Mouse (Mus musculus): ENCODE results near the gene Nudt13. TPM values are rescaled to one million over a fixed set of nuclear protein-coding genes. Genes with fewer than 3 reads are reported as not detected.
"Not testable (repeated sequence)": the region's sequence is repeated elsewhere in the genome, so short reads cannot be mapped to it uniquely, and the experiment has no call there.

Nudt13 gene
- 10 to 100 TPM; 32.8 to 44.5 TPM for total RNA-seq (2021)
- long read RNA-seq, experiment 1, transcript Nudt13-201 (9 exons, 2,494 nt) = major isoform, 9 of 19 reads
- long read RNA-seq, experiment 1, partial matches to known transcripts = 2 of 19 reads
- long read RNA-seq, experiment 1, other reads (novel, unspliced or antisense) = 8 of 19 reads
- long read RNA-seq, experiment 2, partial matches to known transcripts = 1 of 14 reads
- long read RNA-seq, experiment 2, other reads (novel, unspliced or antisense) = 8 of 14 reads

DNA sequence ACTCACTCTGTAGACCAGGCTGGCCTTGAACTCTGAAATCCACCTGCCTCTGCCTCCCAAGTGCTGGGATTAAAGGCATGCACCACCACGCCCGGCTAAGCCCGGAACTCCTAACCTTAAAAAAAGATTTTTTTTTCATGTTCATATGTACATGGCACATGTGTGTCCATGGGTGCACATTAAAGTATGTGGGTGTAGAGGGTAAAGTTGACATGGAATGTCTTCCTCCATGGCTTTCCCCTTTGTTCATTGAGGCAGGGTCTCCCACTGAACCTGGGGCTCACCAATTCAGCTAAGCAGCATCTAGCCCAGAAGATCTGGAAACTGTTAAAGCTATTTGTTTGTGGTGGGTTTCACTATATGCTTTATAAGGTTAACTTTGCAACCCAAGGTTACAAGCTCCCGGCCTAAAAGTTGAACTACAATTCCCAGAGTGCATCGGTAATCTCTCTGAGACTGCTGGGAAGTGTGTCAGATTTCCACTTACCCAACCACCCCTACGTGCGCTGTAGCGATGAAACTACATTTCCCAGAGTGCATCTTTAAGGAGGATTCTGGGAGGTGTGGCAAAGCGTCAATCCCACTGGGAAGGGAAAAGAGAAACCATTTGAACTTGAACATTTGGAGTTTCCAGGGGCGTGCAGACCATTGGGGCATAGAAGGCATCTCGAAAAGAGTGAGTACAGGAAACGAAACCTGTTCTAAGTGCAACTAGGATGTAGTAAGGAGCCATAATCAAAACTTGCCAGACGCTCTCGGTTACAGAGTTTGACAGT lies at the start of gene Nudt13:
Gene Nudt13 (plus strand): TSS at position 581 of the 776 bp plus-strand sequence.
- DNase-seq (ENCODE audit: low spot score in 2 of 2) = peak; percentile 24 to 63

GRCm38 (mm10) chr14:20245318-20245717 lies 49.2 kb upstream of the Nudt13 start:
- DNase-seq (ENCODE audit: low spot score in 2 of 2) = no peak

GRCm38 (mm10) chr14:20245861-20246260 lies 48.6 kb upstream of the Nudt13 start:
- DNase-seq (ENCODE audit: low spot score in 2 of 2) = no peak

DNA sequence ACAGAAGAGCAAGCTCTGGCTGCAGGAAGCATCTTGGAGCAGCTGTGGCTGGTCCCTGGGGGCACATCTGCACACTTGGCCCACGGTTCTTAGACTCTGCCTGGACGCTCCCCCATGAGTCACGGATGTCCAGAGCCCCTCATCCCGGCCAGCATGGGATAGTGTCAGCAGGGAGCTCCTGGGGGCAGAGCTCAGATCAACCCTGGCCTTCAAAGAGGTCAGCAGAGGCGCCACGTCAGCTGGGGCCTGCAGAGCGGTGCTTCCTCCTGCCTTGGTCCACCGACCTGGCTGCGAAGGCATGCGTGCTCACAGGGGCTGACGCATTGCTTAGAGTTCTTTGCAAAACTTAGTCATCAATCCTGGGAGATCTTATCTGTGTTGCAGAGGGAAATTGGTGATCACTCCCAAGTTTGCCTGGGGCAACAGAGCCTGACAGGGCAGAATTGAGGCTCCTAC lies 47.7 kb upstream of the Nudt13 start:
- DNase-seq (ENCODE audit: low spot score in 2 of 2) = no peak

DNA sequence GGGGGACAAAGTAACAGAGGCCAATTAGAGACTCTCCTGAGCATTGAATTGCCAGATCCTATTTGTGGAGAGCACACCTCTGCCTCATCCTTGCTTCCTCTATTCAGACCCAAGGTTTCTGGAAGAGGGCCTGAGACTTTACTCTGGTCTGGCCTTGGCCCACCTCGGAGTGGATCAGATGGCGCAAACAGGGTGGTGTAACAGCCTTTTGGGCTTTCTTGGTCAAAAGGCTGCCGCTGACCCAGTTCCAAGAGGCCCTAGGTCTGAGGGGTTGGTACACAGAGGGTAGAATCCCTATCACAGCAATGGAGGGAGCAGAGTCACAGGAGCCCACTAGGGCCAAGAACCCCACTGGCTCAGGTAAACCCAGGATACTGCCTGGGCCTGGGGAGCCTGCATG lies 46.5 kb upstream of the Nudt13 start:
- DNase-seq (ENCODE audit: low spot score in 2 of 2) = no peak

DNA sequence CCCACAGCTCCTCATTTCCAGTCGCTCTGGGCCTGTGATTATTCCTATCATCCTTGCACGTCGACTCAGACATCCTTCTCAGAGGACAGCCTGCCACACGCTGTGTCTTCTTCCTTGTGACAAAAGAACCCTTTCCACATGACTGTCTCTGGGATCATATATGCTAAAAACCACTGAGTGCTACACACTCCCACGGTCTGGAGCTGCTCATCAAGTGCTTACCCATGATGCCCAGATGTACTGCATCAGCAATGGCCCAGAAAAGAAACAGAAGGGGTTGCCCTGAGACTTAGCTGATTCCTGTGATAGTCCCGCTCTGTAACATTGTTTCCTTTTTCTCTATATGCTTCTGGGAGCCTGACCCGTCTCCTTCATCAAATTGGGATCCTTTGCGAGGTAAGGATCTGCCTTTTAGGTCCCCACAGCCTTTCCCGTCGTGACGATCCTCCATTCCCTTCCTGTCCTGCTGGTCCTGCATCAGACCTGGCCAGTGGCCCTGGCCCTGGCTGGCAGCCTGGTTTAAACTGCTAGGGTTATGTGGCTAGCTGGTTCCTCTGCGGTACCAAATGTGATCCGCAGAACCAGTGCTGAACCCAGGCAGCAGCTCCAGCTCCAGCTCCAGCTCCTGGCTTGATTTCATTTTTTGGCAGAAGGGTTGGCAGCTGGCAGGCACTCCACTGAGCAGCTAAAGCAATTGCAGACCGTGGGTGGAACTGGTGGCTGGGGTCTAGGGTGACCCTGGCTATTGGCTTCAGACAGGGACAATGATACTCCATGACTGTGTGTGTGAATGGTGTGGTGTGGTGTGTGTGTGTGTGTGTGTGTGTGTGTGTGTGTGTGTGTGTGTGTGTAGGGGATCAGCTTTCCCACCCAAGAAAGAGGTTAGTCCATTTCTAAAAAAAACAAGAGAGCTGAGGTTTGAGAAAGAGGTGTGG lies 44.0 kb upstream of the Nudt13 start:
- DNase-seq (ENCODE audit: low spot score in 2 of 2) = no peak

- peak; percentile 64 to 68 for DNase-seq (ENCODE audit: low spot score in 2 of 2)
Measured at GRCm38 (mm10) chr14:20258185-20259113, 36.0 kb upstream of the Nudt13 start.

- no peak for DNase-seq (ENCODE audit: low spot score in 2 of 2)
Measured at GRCm38 (mm10) chr14:20262346-20262745, 32.2 kb upstream of the Nudt13 start.

DNA sequence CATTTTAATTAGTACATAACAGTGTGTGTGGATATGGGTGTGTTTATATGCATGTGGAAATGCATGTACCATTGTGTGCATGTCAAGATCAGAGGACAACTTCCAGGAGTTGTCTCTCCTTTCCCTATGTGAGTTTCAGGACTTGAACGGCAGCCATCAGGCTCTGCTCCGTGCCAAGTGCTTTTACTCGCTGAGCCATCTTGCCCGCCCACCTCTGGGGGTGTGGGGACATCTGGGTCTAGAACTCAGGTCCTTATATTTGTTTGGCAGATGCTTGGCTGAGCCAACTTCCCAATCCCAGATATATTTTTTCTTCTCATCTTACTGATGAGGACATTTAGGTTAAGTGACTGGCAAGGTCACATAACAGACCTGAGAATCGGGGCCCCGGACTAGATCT lies 26.1 kb upstream of the Nudt13 start:
- no peak for DNase-seq (ENCODE audit: low spot score in 2 of 2)

GRCm38 (mm10) chr14:20269082-20269809 lies 25.3 kb upstream of the Nudt13 start, which contains the start of gene Kcnk16:
TSS of gene Kcnk16 (minus strand) at chr14:20269199.
- DNase-seq (ENCODE audit: low spot score in 2 of 2) = no peak

DNA sequence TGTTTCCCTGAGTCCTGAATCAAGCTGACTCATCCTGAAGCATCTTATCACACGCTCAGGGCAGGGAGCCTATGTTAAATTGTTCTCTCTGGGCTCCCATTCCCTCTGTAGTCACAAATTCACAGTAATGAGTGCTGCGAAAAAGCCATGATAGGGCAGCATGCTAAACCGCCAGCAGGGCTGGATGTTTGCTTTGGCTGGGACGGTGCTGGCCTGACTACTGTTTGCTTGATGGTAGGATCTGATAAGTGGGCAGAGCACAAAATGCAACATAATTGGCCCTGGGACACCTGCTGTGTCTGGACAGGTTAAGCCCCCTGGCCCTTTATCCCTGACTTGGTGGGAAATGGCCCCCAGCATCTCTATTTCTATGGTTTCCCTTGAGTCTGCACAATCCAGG lies 3.1 kb upstream of the Nudt13 start:
- no peak for DNase-seq (ENCODE audit: low spot score in 2 of 2)

DNA sequence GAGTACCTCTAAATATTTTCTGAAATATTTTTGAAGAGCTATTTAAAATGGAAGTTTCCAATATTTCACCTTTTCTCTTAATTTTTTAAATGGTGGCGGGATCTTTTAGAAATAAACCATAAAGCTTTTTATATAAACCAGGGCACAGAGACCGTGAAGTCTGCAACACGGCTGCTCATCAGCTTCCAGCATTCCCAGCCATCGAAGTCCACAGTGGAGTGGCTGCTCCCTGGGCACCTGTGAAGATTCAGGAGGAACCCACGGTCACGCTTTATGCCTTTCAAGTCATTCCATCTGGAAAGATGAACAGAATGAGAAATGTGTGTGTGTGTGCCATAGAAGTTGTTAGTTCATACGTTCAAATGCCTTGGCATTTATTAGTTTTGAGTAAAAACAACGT lies 450 bp downstream of the Nudt13 start:
- no peak for DNase-seq (ENCODE audit: low spot score in 2 of 2)

- no peak for DNase-seq (ENCODE audit: low spot score in 2 of 2)
Measured at GRCm38 (mm10) chr14:20297616-20298015, 3.1 kb downstream of the Nudt13 start.

DNA sequence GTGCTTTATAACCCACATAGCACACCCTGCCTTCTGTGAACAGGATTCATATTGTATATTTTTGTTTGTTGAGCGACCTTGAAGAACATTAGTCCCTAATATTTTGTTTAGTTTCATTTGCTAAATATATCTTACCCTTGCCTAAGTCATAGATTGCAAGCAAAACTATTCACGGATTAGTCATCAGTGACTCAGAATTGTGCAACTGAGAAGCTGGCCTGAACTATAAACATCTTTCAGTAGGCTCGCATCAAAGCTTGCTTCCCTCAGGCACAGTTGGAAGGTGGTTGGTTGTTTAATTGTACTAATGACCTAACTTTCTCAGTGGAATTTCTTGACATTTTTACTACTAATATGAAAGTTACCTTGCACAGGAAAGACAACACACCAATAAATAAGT lies 3.6 kb downstream of the Nudt13 start:
- DNase-seq (ENCODE audit: low spot score in 2 of 2) = no peak

- not testable (repeated sequence) for DNase-seq (ENCODE audit: low spot score in 2 of 2)
Measured at GRCm38 (mm10) chr14:20305085-20305484, 10.6 kb downstream of the Nudt13 start.

DNA sequence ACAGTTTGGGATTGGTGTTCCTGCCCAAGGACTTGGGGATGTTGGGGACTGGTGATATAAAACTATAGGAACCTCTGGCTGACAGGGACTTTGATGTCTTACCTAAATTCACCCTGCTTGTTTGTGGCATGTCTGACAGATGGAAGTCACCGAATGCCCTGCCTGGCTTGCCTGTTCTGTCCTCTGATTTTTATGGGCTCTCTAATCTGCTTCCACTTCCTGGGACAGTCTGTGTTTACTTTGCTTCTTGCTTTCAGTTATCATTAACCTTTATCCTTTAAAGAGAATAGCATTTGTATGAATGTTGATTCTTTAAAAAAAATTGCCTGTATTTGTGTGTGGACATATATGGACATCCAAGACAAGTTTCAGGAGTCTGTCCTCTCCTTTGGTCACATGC lies 20.6 kb downstream of the Nudt13 start:
- DNase-seq (ENCODE audit: low spot score in 2 of 2) = no peak

- peak in 1 of 2 experiments; percentile 16 for DNase-seq (ENCODE audit: low spot score in 2 of 2)
Measured at GRCm38 (mm10) chr14:20319420-20319819, 24.9 kb downstream of the Nudt13 start.

GRCm38 (mm10) chr14:20324196-20324595 lies 29.7 kb downstream of the Nudt13 start:
- no peak for DNase-seq (ENCODE audit: low spot score in 2 of 2)

DNA sequence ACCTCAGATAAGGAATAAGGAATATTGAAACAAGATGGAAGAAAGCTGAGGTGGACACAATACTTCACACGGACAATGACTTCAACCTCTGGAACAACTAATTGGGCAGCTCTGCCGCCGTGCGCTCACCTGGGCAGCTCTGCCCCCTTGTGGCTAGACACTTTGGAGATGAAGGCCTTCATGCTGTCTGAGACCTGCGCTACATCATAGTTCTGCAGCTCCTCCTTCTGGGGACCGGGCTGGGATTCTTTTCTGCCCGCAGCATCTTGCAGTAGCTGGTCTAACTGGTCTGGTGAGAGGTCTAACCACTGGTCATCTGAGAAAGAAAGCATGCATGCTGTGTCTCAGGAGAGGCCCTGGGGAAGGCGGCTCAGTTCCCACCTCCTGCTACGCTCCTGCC lies 34.0 kb downstream of the Nudt13 start:
- DNase-seq (ENCODE audit: low spot score in 2 of 2) = no peak

DNA sequence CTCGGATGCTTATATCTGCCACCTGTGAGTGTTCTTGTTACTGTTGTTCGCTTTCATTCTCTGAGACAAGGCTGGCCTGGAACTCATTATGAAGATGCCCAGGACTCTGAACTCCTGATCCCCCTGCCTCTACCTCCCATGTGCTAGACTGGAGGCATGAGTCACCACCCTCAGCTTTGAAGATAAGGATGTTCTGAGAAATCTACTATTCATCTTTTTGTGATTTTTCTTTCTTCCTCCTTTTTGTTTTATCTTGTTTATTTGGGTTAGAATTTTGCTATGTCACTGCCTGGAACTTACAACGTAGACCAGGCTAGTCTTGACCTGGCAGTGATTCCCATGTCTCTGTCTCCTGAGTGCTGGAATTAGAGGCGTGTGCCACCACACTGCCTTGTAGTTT lies 36.8 kb downstream of the Nudt13 start:
- DNase-seq (ENCODE audit: low spot score in 2 of 2) = no peak
